Mouse (Mus musculus): ENCODE measurements around the gene Inhba. TPM values are rescaled to one million over a fixed set of nuclear protein-coding genes. Genes with fewer than 3 reads are reported as not detected.

Inhba gene
- polyA plus RNA-seq, 1 experiment from 2014 or later: 0.45 TPM

DNA sequence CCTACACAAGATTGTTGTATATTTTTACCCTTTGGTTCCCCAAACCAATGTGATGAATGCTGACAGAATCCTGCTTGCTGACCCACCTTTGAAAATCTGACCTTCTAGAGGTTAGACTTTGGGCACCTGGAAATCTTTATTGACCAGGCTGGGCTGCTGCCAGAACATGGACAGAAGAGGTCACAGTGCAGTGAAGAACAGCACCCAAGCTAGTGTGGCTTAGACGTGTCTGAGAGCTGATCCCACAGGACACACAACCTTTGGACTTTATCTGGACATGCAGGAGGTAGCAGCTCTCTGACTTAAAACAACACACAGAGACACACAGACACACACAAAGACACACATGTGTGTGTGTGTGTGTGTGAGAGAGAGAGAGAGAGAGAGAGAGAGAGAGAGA is 3.3 kb upstream of the Inhba start:
- ATAC-seq (ENCODE audit: low FRiP score, low TSS enrichment): no peak
- no peak for DNase-seq

GRCm38 (mm10) chr13:16009766-16010465 is 1.7 kb upstream of the Inhba start:
- 89% methylated on average over 8 of the region's 8 CpGs for WGBS
- no peaks in the 10 kb centered on the region for H3K4me1 ChIP-seq (ENCODE audit: control insufficient read depth, insufficient read depth, low read length)
- DNase-seq: no peak

More for the DNA sequence above, 3.3 kb upstream of the Inhba start:
- no peaks in the 10 kb centered on the region for H3K4me1 ChIP-seq (ENCODE audit: control insufficient read depth, insufficient read depth, low read length)
- no peak overlapping the region for H3K4me2 ChIP-seq (ENCODE audit: low read length)
- no peaks in the 10 kb centered on the region for H3K36me3 ChIP-seq (ENCODE audit: control insufficient read depth, insufficient read depth, low read length)
- WGBS: 76% methylated on average over 1 of the region's 1 CpGs
- no peaks in the 10 kb centered on the region for H3K9me3 ChIP-seq (ENCODE audit: control insufficient read depth, low read length)
- no peak overlapping the region for H3K4me3 ChIP-seq (replicated peaks; ENCODE audit: low read depth, low read length)
- no peak overlapping the region for H3K27ac ChIP-seq (replicated peaks; ENCODE audit: low read depth, low read length)
- H3K27me3 ChIP-seq (ENCODE audit: control insufficient read depth, insufficient read depth, low read length): 0 out of 2 replicates have a peak, but pooled peaks cover 3% of the 10 kb centered on the region
- no peak overlapping the region for H3K9ac ChIP-seq (replicated peaks; ENCODE audit: low read length)

GRCm38 (mm10) chr13:16010586-16010985 is 1.1 kb upstream of the Inhba start:
- no peak overlapping the region for H3K27ac ChIP-seq (replicated peaks; ENCODE audit: low read depth, low read length)
- no peak for DNase-seq
- no peak for ATAC-seq (ENCODE audit: low FRiP score, low TSS enrichment)
- no peak overlapping the region for H3K4me3 ChIP-seq (replicated peaks; ENCODE audit: low read depth, low read length)
- H3K9me3 ChIP-seq (ENCODE audit: control insufficient read depth, low read length): no peaks in the 10 kb centered on the region
- no peak overlapping the region for H3K9ac ChIP-seq (replicated peaks; ENCODE audit: low read length)
- H3K36me3 ChIP-seq (ENCODE audit: control insufficient read depth, insufficient read depth, low read length): no peaks in the 10 kb centered on the region
- H3K4me2 ChIP-seq (ENCODE audit: low read length): no peak overlapping the region
- H3K27me3 ChIP-seq (ENCODE audit: control insufficient read depth, insufficient read depth, low read length): 0 out of 2 replicates have a peak, but pooled peaks cover 3% of the 10 kb centered on the region
- H3K4me1 ChIP-seq (ENCODE audit: control insufficient read depth, insufficient read depth, low read length): no peaks in the 10 kb centered on the region
- 82% methylated on average over 4 of the region's 4 CpGs for WGBS

More at GRCm38 (mm10) chr13:16009766-16010465, 1.7 kb upstream of the Inhba start:
- ATAC-seq (ENCODE audit: low FRiP score, low TSS enrichment): no peak
- no peaks in the 10 kb centered on the region for H3K9me3 ChIP-seq (ENCODE audit: control insufficient read depth, low read length)
- H3K27me3 ChIP-seq (ENCODE audit: control insufficient read depth, insufficient read depth, low read length): 0 out of 2 replicates have a peak, but pooled peaks cover 3% of the 10 kb centered on the region
- no peak overlapping the region for H3K27ac ChIP-seq (replicated peaks; ENCODE audit: low read depth, low read length)
- H3K4me2 ChIP-seq (ENCODE audit: low read length): no peak overlapping the region
- H3K9ac ChIP-seq (replicated peaks; ENCODE audit: low read length): no peak overlapping the region
- H3K4me3 ChIP-seq (replicated peaks; ENCODE audit: low read depth, low read length): no peak overlapping the region
- no peaks in the 10 kb centered on the region for H3K36me3 ChIP-seq (ENCODE audit: control insufficient read depth, insufficient read depth, low read length)

DNA sequence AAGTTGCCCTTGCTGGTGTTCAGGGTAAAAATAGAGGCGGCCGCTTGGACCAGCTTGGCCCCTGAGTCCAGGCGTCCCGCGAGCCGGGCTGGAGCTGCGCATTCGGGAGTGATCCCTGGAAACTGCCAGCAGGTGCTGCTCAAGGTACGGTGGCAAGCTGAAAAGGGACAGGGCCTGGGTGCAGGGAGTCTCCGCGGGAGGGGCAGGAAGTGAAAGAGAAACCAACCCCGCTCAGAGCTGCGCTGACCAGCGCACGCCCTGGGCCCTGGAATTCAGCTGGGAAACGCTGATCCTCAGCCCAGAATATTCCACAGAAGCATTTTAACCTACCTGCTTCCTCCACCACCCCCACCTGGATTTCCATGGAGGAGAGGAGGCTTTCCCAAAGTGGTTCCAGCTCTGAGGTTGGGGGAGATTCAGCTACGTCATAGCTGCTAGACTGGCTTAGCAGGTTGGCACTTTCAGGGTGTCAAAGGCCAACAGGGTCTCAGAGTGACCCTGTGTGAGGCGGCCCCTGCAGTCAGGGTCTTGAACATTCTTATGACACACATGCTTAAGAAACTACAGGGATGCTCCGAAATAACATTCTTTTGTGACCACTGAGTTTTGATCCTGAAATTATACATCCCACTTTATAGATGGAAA is 714 bp downstream of the Inhba start:
- H3K27me3 ChIP-seq (ENCODE audit: control insufficient read depth, insufficient read depth, low read length): 0 out of 2 replicates have a peak, but pooled peaks cover 4% of the 10 kb centered on the region
- peak overlapping the region; percentile 87 for H3K4me2 ChIP-seq (ENCODE audit: low read length)
- no peaks in the 10 kb centered on the region for H3K36me3 ChIP-seq (ENCODE audit: control insufficient read depth, insufficient read depth, low read length)
- DNase-seq (peak; percentile 77), ATAC-seq (ENCODE audit: low FRiP score, low TSS enrichment) (peak; percentile 86)
- peaks cover 4% of the 10 kb centered on the region; the same call in 1 of the 2 replicates for H3K4me1 ChIP-seq (ENCODE audit: control insufficient read depth, insufficient read depth, low read length)
- no peak overlapping the region for H3K27ac ChIP-seq (replicated peaks; ENCODE audit: low read depth, low read length)
- 7% methylated on average over 19 of the region's 19 CpGs for WGBS
- peak overlapping the region; percentile 45 for H3K4me3 ChIP-seq (replicated peaks; ENCODE audit: low read depth, low read length)
- H3K9me3 ChIP-seq (ENCODE audit: control insufficient read depth, low read length): no peaks in the 10 kb centered on the region
- peak overlapping the region; percentile 48 for H3K9ac ChIP-seq (replicated peaks; ENCODE audit: low read length)

DNA sequence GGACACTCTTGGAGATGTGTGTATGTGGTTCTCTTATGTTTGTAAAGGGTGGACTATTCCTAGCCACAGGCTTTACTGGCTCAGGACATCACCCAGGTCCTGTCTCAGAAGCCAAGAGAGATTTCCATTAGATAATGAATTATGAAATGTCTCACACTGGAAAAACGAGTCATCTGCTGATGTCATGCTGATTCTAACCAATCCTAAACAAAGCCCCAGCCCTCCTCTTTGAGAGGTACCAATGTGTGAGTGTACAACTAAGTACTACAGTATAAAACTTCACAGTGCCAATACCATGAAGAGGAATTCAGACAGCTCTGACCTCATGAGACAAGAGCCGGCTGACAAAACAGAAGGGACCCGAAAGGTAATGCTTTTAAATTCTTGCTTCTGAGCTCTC is 2.5 kb downstream of the Inhba start:
- Histone ChIP-seq H3K4me2 (ENCODE audit: low read length) (no peak overlapping the region), H3K27me3 (ENCODE audit: control insufficient read depth, insufficient read depth, low read length) (peaks cover 16% of the 10 kb centered on the region; the same call in 1 of the 2 replicates), H3K36me3 (ENCODE audit: control insufficient read depth, insufficient read depth, low read length) (no peaks in the 10 kb centered on the region), H3K9me3 (ENCODE audit: control insufficient read depth, low read length) (no peaks in the 10 kb centered on the region), H3K9ac (replicated peaks; ENCODE audit: low read length) (no peak overlapping the region), H3K27ac (replicated peaks; ENCODE audit: low read depth, low read length) (no peak overlapping the region), H3K4me3 (replicated peaks; ENCODE audit: low read depth, low read length) (no peak overlapping the region), H3K4me1 (ENCODE audit: control insufficient read depth, insufficient read depth, low read length) (peaks cover 9% of the 10 kb centered on the region)
- DNase-seq (no peak), ATAC-seq (ENCODE audit: low FRiP score, low TSS enrichment) (no peak)
- 67% methylated on average over 3 of the region's 3 CpGs for WGBS

DNA sequence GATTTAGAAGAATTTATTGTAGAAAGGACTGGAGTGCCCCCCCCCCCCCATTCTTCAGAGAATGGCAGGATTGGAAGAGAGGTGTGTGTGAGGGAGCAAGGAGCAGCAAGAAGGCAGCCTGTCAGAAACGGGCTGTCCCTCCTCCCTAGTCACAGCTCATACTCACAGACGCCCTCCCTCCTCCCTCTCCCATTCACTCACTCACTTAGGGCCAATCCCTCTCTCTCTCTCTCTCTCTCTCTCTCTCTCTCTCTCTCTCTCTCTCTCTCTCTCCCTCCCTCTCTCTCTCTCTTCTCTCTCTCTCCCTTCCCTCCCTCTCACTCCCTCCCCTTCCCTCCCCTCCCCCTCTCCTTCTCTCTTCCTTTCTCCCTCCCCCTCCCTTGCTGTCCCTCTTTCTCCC is 4.9 kb downstream of the Inhba start:
- H3K4me3 ChIP-seq (replicated peaks; ENCODE audit: low read depth, low read length): no peak overlapping the region
- H3K9me3 ChIP-seq (ENCODE audit: control insufficient read depth, low read length): no peaks in the 10 kb centered on the region
- no peak overlapping the region for H3K27ac ChIP-seq (replicated peaks; ENCODE audit: low read depth, low read length)
- ATAC-seq (ENCODE audit: low FRiP score, low TSS enrichment) (no peak), DNase-seq (no peak)
- H3K9ac ChIP-seq (replicated peaks; ENCODE audit: low read length): no peak overlapping the region
- no peak overlapping the region for H3K4me2 ChIP-seq (ENCODE audit: low read length)
- WGBS: 0% methylated on average over 1 of the region's 2 CpGs
- peaks cover 9% of the 10 kb centered on the region for H3K4me1 ChIP-seq (ENCODE audit: control insufficient read depth, insufficient read depth, low read length)
- H3K27me3 ChIP-seq (ENCODE audit: control insufficient read depth, insufficient read depth, low read length): peaks cover 16% of the 10 kb centered on the region; the same call in 1 of the 2 replicates
- no peaks in the 10 kb centered on the region for H3K36me3 ChIP-seq (ENCODE audit: control insufficient read depth, insufficient read depth, low read length)

- H3K9ac ChIP-seq (replicated peaks; ENCODE audit: low read length): peak overlapping the region; percentile 34; the same call in 1 of the 2 replicates
- H3K4me1 ChIP-seq (ENCODE audit: control insufficient read depth, insufficient read depth, low read length): peaks cover 9% of the 10 kb centered on the region
- H3K4me3 ChIP-seq (replicated peaks; ENCODE audit: low read depth, low read length): peak overlapping the region; percentile 32
- DNase-seq (peak; percentile 34), ATAC-seq (ENCODE audit: low FRiP score, low TSS enrichment) (peak; percentile 28; the same call in 1 of the 2 replicates)
- H3K27ac ChIP-seq (replicated peaks; ENCODE audit: low read depth, low read length): no peak overlapping the region
- under 1% methylated on average over 20 of the region's 20 CpGs for WGBS
- H3K36me3 ChIP-seq (ENCODE audit: control insufficient read depth, insufficient read depth, low read length): no peaks in the 10 kb centered on the region
- H3K4me2 ChIP-seq (ENCODE audit: low read length): peak overlapping the region; percentile 60
- H3K27me3 ChIP-seq (ENCODE audit: control insufficient read depth, insufficient read depth, low read length): peaks cover 16% of the 10 kb centered on the region; the same call in 1 of the 2 replicates
- no peaks in the 10 kb centered on the region for H3K9me3 ChIP-seq (ENCODE audit: control insufficient read depth, low read length)
Measured at GRCm38 (mm10) chr13:16017338-16017737, 5.7 kb downstream of the Inhba start.

- Histone ChIP-seq H3K4me2 (ENCODE audit: low read length) (peak overlapping the region; percentile 60), H3K9me3 (ENCODE audit: control insufficient read depth, low read length) (no peaks in the 10 kb centered on the region), H3K9ac (replicated peaks; ENCODE audit: low read length) (0 out of 2 replicates have a peak overlapping the region, but pooled peaks have one; percentile 34), H3K27ac (replicated peaks; ENCODE audit: low read depth, low read length) (no peak overlapping the region), H3K36me3 (ENCODE audit: control insufficient read depth, insufficient read depth, low read length) (no peaks in the 10 kb centered on the region), H3K4me3 (replicated peaks; ENCODE audit: low read depth, low read length) (peak overlapping the region; percentile 32), H3K27me3 (ENCODE audit: control insufficient read depth, insufficient read depth, low read length) (peaks cover 13% of the 10 kb centered on the region; the same call in 1 of the 2 replicates), H3K4me1 (ENCODE audit: control insufficient read depth, insufficient read depth, low read length) (peaks cover 9% of the 10 kb centered on the region)
- 4% methylated on average over 8 of the region's 9 CpGs for WGBS
- ATAC-seq (ENCODE audit: low FRiP score, low TSS enrichment) (no peak; the same call in 1 of the 2 replicates), DNase-seq (peak; percentile 28)
Measured at GRCm38 (mm10) chr13:16017777-16018176, 6.1 kb downstream of the Inhba start.

Data from midbrain, embryonic 14.5 days (tissue).